Mouse (Mus musculus) C2C12 (cell line): ENCODE results near the gene Primpol.

Experiments used
- CEBPB ChIP-seq: IDR thresholded peaks from one replicate; pipeline ENCODE4 v1.6.1; 2011; ENCODE audit warnings: low read depth, mild to moderate bottlenecking, control low read depth, moderate library complexity
- CTCF ChIP-seq: IDR thresholded peaks from one replicate; pipeline ENCODE4 v1.5.1; 2011; ENCODE audit not compliant: control insufficient read depth, insufficient read depth, insufficient read length
- MYOG ChIP-seq: IDR thresholded peaks from one replicate; pipeline ENCODE4 v1.6.1; 2011; ENCODE audit not compliant: control insufficient read depth, insufficient read length; ENCODE audit errors: extremely low read depth
- USF1 ChIP-seq: IDR thresholded peaks from one replicate; pipeline ENCODE4 v1.6.1; 2011; ENCODE audit warnings: low read depth, mild to moderate bottlenecking, control low read depth, moderate library complexity

- TF ChIP-seq CTCF (no peak), USF1 (no peak), MYOG (no peak), CEBPB (no peak)
These were observed 90.2 kb downstream of the Primpol start for GRCm38 (mm10) chr8:46526821-46527220.
